Mouse (Mus musculus) heart, postnatal 0 days (tissue): Measurements from ENCODE around the gene Cntnap1.

ENCODE experiments used
- CTCF ChIP-seq: IDR thresholded peaks from 2 replicates; pipeline ENCODE4 v1.5.1; 2016; ENCODE audit warnings: antibody characterized with exemption, control low read depth, low read depth
- EP300 ChIP-seq: IDR thresholded peaks from 2 replicates; pipeline ENCODE4 v1.6.1; 2016; ENCODE audit warnings: antibody characterized with exemption, low read depth

- no peak for TF ChIP-seq CTCF
- TF ChIP-seq EP300: no peak
These were observed 12.6 kb downstream of the Cntnap1 start for GRCm38 (mm10) chr11:101182771-101183517.
